Mouse (Mus musculus): ENCODE results near the gene Stox1. TPM values are rescaled to one million over a fixed set of nuclear protein-coding genes. Genes with fewer than 3 reads are reported as not detected.

Gene Stox1
- polyA plus RNA-seq (2014; fragmentation: Illumina TruSeq; extraction: RNeasy Lipid Tissue Mini Kit (QIAGEN cat#74804)) = 4.4 TPM

DNA sequence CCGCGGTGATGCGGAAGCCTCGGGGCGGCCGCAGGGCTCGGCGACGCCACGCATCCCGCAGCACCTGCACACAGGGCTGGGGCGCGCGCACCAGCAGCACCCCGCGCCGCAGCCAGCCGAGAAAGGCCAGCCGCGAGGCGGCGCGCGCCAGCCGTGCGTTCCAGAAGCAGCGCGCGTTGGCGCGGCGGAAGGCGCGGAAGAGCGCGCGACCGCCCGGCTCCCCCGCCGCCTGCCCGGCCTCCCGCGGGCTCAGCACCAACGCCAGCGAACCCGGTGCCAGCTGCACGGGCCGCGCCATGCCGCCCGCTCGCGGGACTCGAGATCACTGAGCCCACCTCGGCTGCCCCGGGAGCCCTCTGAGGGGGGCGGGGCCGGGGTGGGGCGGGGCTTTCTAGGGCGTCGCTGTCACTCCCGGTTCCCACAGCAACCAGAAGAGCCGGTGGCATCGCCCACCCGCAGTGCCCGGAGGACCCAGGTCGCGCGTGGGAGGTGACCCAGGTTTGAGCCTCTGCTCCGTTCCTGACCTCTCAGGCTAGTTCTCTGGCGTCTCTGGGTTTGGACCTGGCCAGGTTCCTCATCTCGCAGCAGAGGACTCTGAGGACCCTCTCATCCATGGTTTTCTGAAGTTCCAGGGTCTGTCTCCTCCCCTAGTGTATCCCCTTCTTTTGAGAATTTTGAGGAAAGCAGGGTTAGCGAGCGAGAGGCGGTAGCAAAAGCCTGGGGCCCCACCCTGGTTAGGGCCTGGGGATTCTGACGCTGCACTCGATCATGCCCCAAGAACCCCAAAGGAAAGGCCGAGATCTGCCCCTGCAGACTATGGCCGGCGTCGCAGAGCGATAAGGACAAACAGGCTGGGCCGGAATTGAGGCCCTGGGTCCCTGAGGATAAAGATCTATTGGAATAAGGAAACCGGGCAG is at the start of gene Stox1:
Gene Stox1, minus strand, starts transcription at position 358 of the 917 bp plus-strand sequence.

DNA sequence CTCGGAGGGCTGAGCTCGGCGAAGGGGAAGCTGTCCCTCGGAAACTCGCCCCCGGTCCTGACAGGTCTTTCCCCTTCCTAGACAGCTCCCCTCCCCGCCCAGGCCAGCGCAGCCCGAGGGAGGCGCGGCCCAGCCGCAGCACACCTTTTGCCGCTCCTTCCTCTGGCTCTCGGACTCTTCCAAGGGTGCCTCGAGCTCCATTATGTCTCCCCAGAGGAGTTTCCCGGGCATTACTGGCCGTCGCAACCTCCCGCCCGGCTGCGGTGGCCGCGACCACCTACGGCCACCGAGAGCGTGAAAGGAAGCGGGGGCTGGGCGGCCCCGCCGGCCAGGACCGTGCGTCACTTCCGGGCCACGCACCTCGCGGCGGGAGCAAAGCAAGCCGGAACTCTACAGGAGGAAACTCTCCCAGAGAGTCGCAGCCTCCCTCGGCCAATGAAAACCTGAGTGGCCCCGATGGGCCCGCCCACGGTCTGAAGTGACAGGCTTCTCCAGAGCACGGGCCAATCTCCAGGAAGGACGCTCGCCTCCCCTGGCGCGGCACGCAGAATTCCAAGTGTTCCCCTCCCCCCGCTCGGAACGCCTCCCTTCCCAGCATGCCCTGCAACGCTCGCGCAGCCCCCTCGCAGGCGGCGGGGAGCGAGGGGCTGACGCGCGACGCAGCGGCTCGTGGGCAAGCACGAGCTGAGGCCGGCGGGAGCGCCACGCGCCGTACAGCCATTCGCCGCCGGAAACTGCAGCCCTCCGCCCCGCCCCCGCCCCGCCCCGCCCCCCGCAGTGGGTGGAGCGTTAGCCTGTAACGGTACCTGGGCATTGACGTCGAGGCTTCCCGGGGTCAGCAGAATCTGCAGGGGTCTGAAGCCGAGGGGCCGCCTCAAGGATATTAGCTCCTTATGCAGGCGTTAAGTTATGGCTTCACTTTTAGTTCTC is 74.8 kb downstream of the Stox1 start, which contains the start of gene Ddx50:
Gene Ddx50, minus strand, starts transcription at position 338 of the 930 bp plus-strand sequence.

Other genes with a start within 250 kb of the Stox1 start
- gene Vps26a, start 239.3 kb downstream of the Stox1 start, polyA plus RNA-seq (2014; fragmentation: Illumina TruSeq; extraction: RNeasy Lipid Tissue Mini Kit (QIAGEN cat#74804)) = 232 TPM
- 132 TPM for gene Srgn, start 198.7 kb downstream of the Stox1 start, polyA plus RNA-seq (2014; fragmentation: Illumina TruSeq; extraction: RNeasy Lipid Tissue Mini Kit (QIAGEN cat#74804))
- gene Kif1bp, start 147.7 kb downstream of the Stox1 start, polyA plus RNA-seq (2014; fragmentation: Illumina TruSeq; extraction: RNeasy Lipid Tissue Mini Kit (QIAGEN cat#74804)) = 30.3 TPM
- 100 TPM for gene Ddx21, start 123.8 kb downstream of the Stox1 start, polyA plus RNA-seq (2014; fragmentation: Illumina TruSeq; extraction: RNeasy Lipid Tissue Mini Kit (QIAGEN cat#74804))
- 241 TPM for gene Ddx50, start 74.9 kb downstream of the Stox1 start, polyA plus RNA-seq (2014; fragmentation: Illumina TruSeq; extraction: RNeasy Lipid Tissue Mini Kit (QIAGEN cat#74804))
- 192 TPM for gene Ccar1, start 66.2 kb upstream of the Stox1 start, polyA plus RNA-seq (2014; fragmentation: Illumina TruSeq; extraction: RNeasy Lipid Tissue Mini Kit (QIAGEN cat#74804))
- gene Tet1, start 182.9 kb upstream of the Stox1 start, polyA plus RNA-seq (2014; fragmentation: Illumina TruSeq; extraction: RNeasy Lipid Tissue Mini Kit (QIAGEN cat#74804)) = 20.0 TPM
- 42.2 TPM for gene Slc25a16, start 194.5 kb upstream of the Stox1 start, polyA plus RNA-seq (2014; fragmentation: Illumina TruSeq; extraction: RNeasy Lipid Tissue Mini Kit (QIAGEN cat#74804))
- 6.4 TPM for gene Dna2, start 220.9 kb upstream of the Stox1 start, polyA plus RNA-seq (2014; fragmentation: Illumina TruSeq; extraction: RNeasy Lipid Tissue Mini Kit (QIAGEN cat#74804))